Mouse (Mus musculus) CH12.LX (cell line): ENCODE measurements around the gene Gpr107. TPM values are rescaled to one million over a fixed set of nuclear protein-coding genes. Genes with fewer than 3 reads are reported as not detected.

Source experiments
- DNase-seq: peaks from one replicate; pipeline ENCODE4 v3.0.0-alpha.2; 2013; ENCODE audit errors: extremely low read depth
- H3K27ac ChIP-seq: 2 replicates; pipeline ENCODE4 v1.5.1; 2012; ENCODE audit warnings: low read depth, mild to moderate bottlenecking, control low read depth, moderate library complexity; ENCODE audit not compliant: insufficient read depth
- H3K27me3 ChIP-seq: replicated peaks from 2 replicates; pipeline ENCODE3; 2012; ENCODE audit warnings: inconsistent platforms
- H3K36me3 ChIP-seq, 2 experiments: replicated peaks in 1 of 2; 2 replicates each; pipeline versions ENCODE3 to v1.6.1; 2012; ENCODE audit warnings: inconsistent platforms in 1 of 2, low read length in 1 of 2, mild to moderate bottlenecking in 1 of 2, mixed read lengths in 1 of 2, moderate library complexity in 1 of 2; ENCODE audit not compliant: control insufficient read depth in 1 of 2, insufficient read depth in 1 of 2
- H3K4me1 ChIP-seq, 2 experiments: 2 replicates each; pipeline ENCODE4 v1.6.1; 2012; ENCODE audit warnings: inconsistent platforms in 1 of 2, moderate library complexity in 1 of 2; ENCODE audit not compliant: insufficient read depth in 2 of 2, control insufficient read depth in 1 of 2
- H3K4me2 ChIP-seq: 2 replicates; pipeline ENCODE4 v1.6.1; 2012; ENCODE audit warnings: low read depth, mild to moderate bottlenecking, control low read depth; ENCODE audit not compliant: poor library complexity, insufficient read depth, severe bottlenecking
- H3K4me3 ChIP-seq, 3 experiments: fragments of 150-350 bp in 1 of 3; sonication (generic) in 1 of 3; replicated peaks in 1 of 3; 2 replicates each; pipeline versions ENCODE3 to v1.5.1; 2011 to 2012; ENCODE audit warnings: low read depth in 2 of 3, low read length in 2 of 3, mild to moderate bottlenecking in 2 of 3, moderate library complexity in 2 of 3, control low read depth in 1 of 3, improper control_type of control experiment in 1 of 3, inconsistent platforms in 1 of 3, mixed read lengths in 1 of 3; ENCODE audit not compliant: poor library complexity in 1 of 3
- H3K79me2 ChIP-seq: replicated peaks from 2 replicates; pipeline ENCODE4 v1.6.1; 2012; ENCODE audit warnings: mild to moderate bottlenecking, moderate library complexity; ENCODE audit not compliant: control insufficient read depth, poor library complexity, insufficient read depth, severe bottlenecking; ENCODE audit errors: extremely low read depth
- H3K9ac ChIP-seq: 2 replicates; pipeline ENCODE4 v1.6.1; 2012; ENCODE audit warnings: low read depth, mild to moderate bottlenecking, control low read depth, moderate library complexity; ENCODE audit not compliant: insufficient read depth
- H3K9me3 ChIP-seq: replicated peaks from 2 replicates; pipeline ENCODE3; 2012; ENCODE audit warnings: low read length, inconsistent platforms, mixed read lengths
- BHLHE40 ChIP-seq: IDR thresholded peaks from 2 replicates; pipeline ENCODE4 v1.6.1; 2011; ENCODE audit warnings: mild to moderate bottlenecking, low read depth, low read length, improper control_type of control experiment
- CHD1 ChIP-seq: IDR thresholded peaks from 2 replicates; pipeline ENCODE4 v1.6.1; 2012; ENCODE audit warnings: low read depth, low read length, improper control_type of control experiment, inconsistent platforms
- CHD2 ChIP-seq: IDR thresholded peaks from 2 replicates; pipeline ENCODE4 v1.6.1; 2011; ENCODE audit warnings: low read length, improper control_type of control experiment
- CTCF ChIP-seq, 2 experiments: IDR thresholded peaks in 1 of 2; conservative IDR thresholded peaks in 1 of 2; 2 replicates each; pipeline ENCODE4 v1.5.1; 2011 to 2012; ENCODE audit warnings: low read depth in 2 of 2, low read length in 2 of 2, improper control_type of control experiment in 1 of 2, inconsistent platforms in 1 of 2, mild to moderate bottlenecking in 1 of 2, moderate library complexity in 1 of 2
- ELF1 ChIP-seq: IDR thresholded peaks from 2 replicates; pipeline ENCODE4 v1.6.1; 2014; ENCODE audit warnings: low read depth, mild to moderate bottlenecking, inconsistent platforms, low read length, improper control_type of control experiment
- EP300 ChIP-seq: IDR thresholded peaks from 2 replicates; pipeline ENCODE4 v1.6.1; 2011; ENCODE audit warnings: low read length, improper control_type of control experiment
- GABPA ChIP-seq: IDR thresholded peaks from 2 replicates; pipeline ENCODE4 v1.6.1; 2012; ENCODE audit warnings: low read depth, low read length, improper control_type of control experiment, inconsistent platforms; ENCODE audit not compliant: insufficient replicate concordance
- IRF4 ChIP-seq: IDR thresholded peaks from 2 replicates; pipeline ENCODE4 v1.6.1; 2014; ENCODE audit warnings: low read depth, mild to moderate bottlenecking, inconsistent platforms, low read length, improper control_type of control experiment
- JUN ChIP-seq: IDR thresholded peaks from 2 replicates; pipeline ENCODE4 v1.6.1; 2011; ENCODE audit warnings: low read depth, mild to moderate bottlenecking, low read length, improper control_type of control experiment, moderate library complexity; ENCODE audit not compliant: insufficient read depth
- KAT2A ChIP-seq: IDR thresholded peaks from 2 replicates; pipeline ENCODE4 v1.6.1; 2012; ENCODE audit warnings: low read length, improper control_type of control experiment, inconsistent platforms; ENCODE audit not compliant: insufficient replicate concordance
- MAFK ChIP-seq: IDR thresholded peaks from 2 replicates; pipeline ENCODE4 v1.6.1; 2011; ENCODE audit warnings: low read length, improper control_type of control experiment; ENCODE audit not compliant: insufficient replicate concordance
- MAX ChIP-seq: IDR thresholded peaks from 2 replicates; pipeline ENCODE4 v1.6.1; 2011; ENCODE audit warnings: low read length, improper control_type of control experiment
- MAZ ChIP-seq: IDR thresholded peaks from 2 replicates; pipeline ENCODE4 v1.6.1; 2012; ENCODE audit warnings: low read depth, mild to moderate bottlenecking, inconsistent platforms, low read length, improper control_type of control experiment, moderate library complexity
- NELFE ChIP-seq: IDR thresholded peaks from 2 replicates; pipeline ENCODE4 v1.6.1; 2011; ENCODE audit warnings: low read depth, low read length, improper control_type of control experiment
- POLR2AphosphoS2 ChIP-seq: IDR thresholded peaks from 2 replicates; pipeline ENCODE4 v1.6.1; 2011; ENCODE audit warnings: low read depth, low read length, improper control_type of control experiment
- RAD21 ChIP-seq: IDR thresholded peaks from 2 replicates; pipeline ENCODE4 v1.6.1; 2011; ENCODE audit warnings: low read depth, mild to moderate bottlenecking, low read length, improper control_type of control experiment, moderate library complexity
- SIN3A ChIP-seq: IDR thresholded peaks from 2 replicates; pipeline ENCODE4 v1.6.1; 2012; ENCODE audit warnings: low read length, improper control_type of control experiment, inconsistent platforms
- SMC3 ChIP-seq: IDR thresholded peaks from 2 replicates; pipeline ENCODE4 v1.6.1; 2011; ENCODE audit warnings: low read depth, low read length, improper control_type of control experiment
- TBP ChIP-seq: conservative IDR thresholded peaks from 2 replicates; pipeline ENCODE4 v1.6.1; 2011; ENCODE audit warnings: low read depth, low read length, improper control_type of control experiment
- TCF12 ChIP-seq: IDR thresholded peaks from 2 replicates; pipeline ENCODE4 v1.6.1; 2014; ENCODE audit warnings: low read depth, mild to moderate bottlenecking, inconsistent platforms, low read length, improper control_type of control experiment
- UBTF ChIP-seq: IDR thresholded peaks from 2 replicates; pipeline ENCODE4 v1.6.1; 2012; ENCODE audit warnings: low read depth, mild to moderate bottlenecking, inconsistent platforms, low read length, improper control_type of control experiment, moderate library complexity
- ZKSCAN1 ChIP-seq: IDR thresholded peaks from 2 replicates; pipeline ENCODE4 v1.6.1; 2012; ENCODE audit warnings: low read depth, inconsistent platforms, low read length, improper control_type of control experiment, borderline replicate concordance
- ZNF384 ChIP-seq: IDR thresholded peaks from 2 replicates; pipeline ENCODE4 v1.6.1; 2012; ENCODE audit warnings: low read depth, low read length, improper control_type of control experiment, inconsistent platforms
- dilution Hi-C: fragments of 300-500 bp; cut with MboI; formaldehyde crosslinking; loops from 2 replicates; pipeline ENCODE4 v1.14.3; 2020; ENCODE audit warnings: low sequenced_read_pairs; ENCODE audit not compliant: extremely low pct_unique_long_range_greater_than_20kb, extremely low pct_ligation_motif_present
- in situ Hi-C: fragments of 300-500 bp; cut with MboI; formaldehyde crosslinking; loops from 3 replicates; pipeline ENCODE4 v1.14.3; 2019; ENCODE audit warnings: low sequenced_read_pairs, low pct_ligation_motif_present, low pct_unique_long_range_greater_than_20kb, mixed read lengths
- polyA plus RNA-seq: library from polyadenylated mRNA; unstranded; fragments of >175 nt; gene quantifications from 2 replicates; pipeline ENCODE4 v1.2.1, GENCODE M21; 2012; ENCODE audit warnings: low read depth; ENCODE audit not compliant: insufficient read length
- total RNA-seq, 2 experiments: library from RNA; depleted of rRNA; stranded (reverse); fragments of 300-350 nt in 1 of 2; fragments of >200 nt in 1 of 2; gene quantifications; 2 replicates each; pipeline ENCODE4 v1.2.3; 2012 to 2014

Gpr107 gene
- total and polyA plus RNA-seq, 3 experiments: 19.6 to 27.8 (median 24.6) TPM

- H3K4me2 ChIP-seq: no peak overlapping the region
- no peak overlapping the region for H3K9ac ChIP-seq
- peaks cover 12% of the 10 kb centered on the region for H3K9me3 ChIP-seq
- H3K4me1 ChIP-seq: no peaks in the 10 kb centered on the region
- in situ Hi-C loops (no loop called here), dilution Hi-C loops (no loop called here)
- peaks cover 85% of the 10 kb centered on the region for H3K27me3 ChIP-seq
- no peak overlapping the region for H3K4me3 ChIP-seq
- no peak for DNase-seq
- H3K27ac ChIP-seq: no peak overlapping the region
- no peaks in the 10 kb centered on the region for H3K79me2 ChIP-seq
- no peaks in the 10 kb centered on the region for H3K36me3 ChIP-seq
- TF ChIP-seq UBTF (no peak), POLR2AphosphoS2 (no peak), IRF4 (no peak), CTCF (conservative IDR thresholded peaks at IDR 0.05 in 1 of 2, IDR thresholded peaks at IDR 0.05 in 1 of 2; ENCODE audit: low read depth in 2 of 2, low read length in 2 of 2) (no peak), SMC3 (no peak), ZKSCAN1 (no peak), MAFK (no peak), KAT2A (no peak), JUN (no peak), EP300 (no peak), SIN3A (no peak), CHD1 (no peak), ZNF384 (no peak), TCF12 (no peak), CHD2 (no peak), NELFE (no peak), MAZ (no peak)
- TF ChIP-seq, all 38 proteins: peak for 0
These were observed 92.9 kb downstream of the Gpr107 start for GRCm38 (mm10) chr2:31245051-31245450.

GRCm38 (mm10) chr2:31245491-31246141, 93.5 kb downstream of the Gpr107 start, which contains the start of gene Ncs1:
Gene Ncs1, plus strand, starts transcription at chr2:31245823.
- H3K27me3 ChIP-seq: peaks cover 90% of the 10 kb centered on the region
- no peak for DNase-seq
- dilution Hi-C loops (no loop called here), in situ Hi-C loops (no loop called here)
- no peak within 1 kb of the TSS for H3K27ac ChIP-seq
- H3K36me3 ChIP-seq: no peaks in the 10 kb centered on the region
- no peak within 1 kb of the TSS for H3K4me3 ChIP-seq
- TF ChIP-seq GABPA (no peak), NELFE (no peak), CHD1 (no peak), TBP (no peak), BHLHE40 (no peak), ELF1 (no peak), RAD21 (no peak), POLR2AphosphoS2 (no peak), MAX (no peak), MAFK (no peak), ZKSCAN1 (no peak)
- no peak within 1 kb of the TSS for H3K9ac ChIP-seq
- H3K4me2 ChIP-seq: no peak within 1 kb of the TSS
- H3K4me1 ChIP-seq: no peaks in the 10 kb centered on the region
- H3K9me3 ChIP-seq: peaks cover 12% of the 10 kb centered on the region
- H3K79me2 ChIP-seq: no peaks in the 10 kb centered on the region
